Mouse (Mus musculus) heart, embryonic 16.5 days (tissue): ENCODE data around the gene Inhbe. TPM values are rescaled to one million over a fixed set of nuclear protein-coding genes. Genes with fewer than 3 reads are reported as not detected.

Experiments used
- ATAC-seq: fragments of 200-750 bp; cut with Nextera tagmentation; replicated peaks from 2 replicates; pipeline ENCODE4 v1.8.0; 2017; ENCODE audit warnings: moderate number of reproducible peaks; ENCODE audit not compliant: insufficient read depth, low FRiP score; ENCODE audit errors: extremely low read depth
- H3K27ac ChIP-seq: fragments of 300-500 bp; sonication (generic); 2 replicates; pipeline ENCODE4 v1.5.1; 2014; ENCODE audit warnings: mild to moderate bottlenecking, low read length, control low read depth, moderate library complexity
- H3K27me3 ChIP-seq: fragments of 300-500 bp; sonication (generic); 2 replicates; pipeline ENCODE4 v1.6.1; 2014; ENCODE audit warnings: low read length, mixed read lengths; ENCODE audit not compliant: control insufficient read depth, insufficient read depth
- H3K36me3 ChIP-seq: fragments of 300-500 bp; sonication (generic); 2 replicates; pipeline ENCODE4 v1.6.1; 2014; ENCODE audit not compliant: control insufficient read depth, insufficient read depth
- H3K4me1 ChIP-seq: fragments of 300-500 bp; sonication (generic); 2 replicates; pipeline ENCODE4 v1.6.1; 2014; ENCODE audit warnings: low read length, mixed read lengths; ENCODE audit not compliant: control insufficient read depth, insufficient read depth
- H3K4me2 ChIP-seq: fragments of 300-500 bp; sonication (generic); 2 replicates; pipeline ENCODE4 v1.6.1; 2014; ENCODE audit warnings: low read depth, mild to moderate bottlenecking, control low read depth, low read length
- H3K4me3 ChIP-seq: fragments of 300-500 bp; sonication (generic); 2 replicates; pipeline ENCODE4 v1.5.1; 2014; ENCODE audit warnings: mild to moderate bottlenecking, control low read depth, low read length
- H3K9ac ChIP-seq: fragments of 300-500 bp; sonication (generic); 2 replicates; pipeline ENCODE4 v1.6.1; 2014; ENCODE audit warnings: low read length, control low read depth
- H3K9me3 ChIP-seq: fragments of 300-500 bp; sonication (generic); replicated peaks from 2 replicates; pipeline ENCODE4 v1.6.1; 2016; ENCODE audit warnings: low read length; ENCODE audit not compliant: control insufficient read depth
- WGBS: fragments of 180-500 bp; shearing (Covaris S2); extraction: QIAGEN DNeasy Blood & Tissue Kit; methylation state at CpG from one replicate; pipeline ENCODE4 v1.1.7; 2014; 5-methylcytosine and 5-hydroxymethylcytosine counted together
- polyA plus RNA-seq: library from polyadenylated mRNA; unstranded; fragments of >200 nt; fragmentation: Nextera tagmentation; extraction: Ambion mirVana; gene quantifications from 2 replicates; pipeline ENCODE4 v1.2.1, GENCODE M21; 2015

The Inhbe gene
- polyA plus RNA-seq, 1 experiment from 2014 or later = not detected

DNA sequence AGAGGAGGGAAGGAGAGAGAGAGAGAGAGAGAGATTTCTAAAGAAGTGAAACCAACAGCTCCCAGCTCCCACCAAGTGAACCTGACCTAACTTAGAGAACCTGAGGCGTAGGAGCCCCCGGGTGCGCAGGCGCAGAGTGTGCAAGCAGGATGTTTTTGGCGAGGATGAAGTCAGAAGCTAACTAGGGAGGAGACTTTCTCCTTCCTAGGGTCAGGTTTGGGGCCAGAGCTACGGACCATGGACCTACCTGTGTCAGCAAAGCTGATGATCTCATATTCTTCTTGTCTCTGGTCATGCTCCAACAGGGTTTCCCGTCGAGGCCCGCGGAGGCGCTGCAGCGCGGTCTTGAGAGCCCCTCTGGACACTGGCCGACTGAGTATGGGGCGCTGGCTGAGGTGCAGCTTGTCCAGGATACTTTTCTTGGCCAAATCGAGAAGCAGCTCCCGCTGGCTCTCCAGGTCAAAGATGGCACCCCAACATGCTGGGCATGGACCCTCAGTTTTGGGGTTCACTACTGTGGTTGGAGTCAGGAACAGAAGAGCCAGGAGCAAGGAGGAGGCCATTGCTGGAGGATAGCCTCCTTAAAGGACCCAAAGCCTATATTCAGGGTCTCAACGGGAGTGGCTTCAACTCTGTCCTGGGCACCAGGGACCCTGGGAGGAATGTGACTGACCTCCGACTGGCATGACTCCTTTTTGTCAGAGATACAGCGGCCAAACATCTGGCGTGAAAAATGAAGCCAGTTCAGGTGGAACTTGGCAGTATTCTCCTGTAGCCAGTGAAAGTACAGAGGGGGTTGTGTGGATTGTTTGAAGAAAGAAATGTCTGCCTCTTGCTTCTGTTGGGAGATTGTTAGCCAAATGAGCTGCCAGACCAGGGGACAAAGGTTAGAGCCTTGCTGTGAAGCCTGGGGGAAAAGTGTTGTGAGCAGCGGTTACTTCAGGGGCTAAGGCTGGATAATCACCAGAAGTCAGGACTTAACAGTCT is 15.9 kb upstream of the Inhbe start, which contains the start of gene Inhbc:
TSS of gene Inhbc (minus strand) at position 598 of the 987 bp plus-strand sequence.
- WGBS = 68% methylated on average over 22 of the region's 22 CpGs
- Histone ChIP-seq H3K27me3 (no peaks in the 10 kb centered on the region), H3K9ac (no peak within 1 kb of the TSS), H3K36me3 (no peaks in the 10 kb centered on the region), H3K27ac (no peak within 1 kb of the TSS), H3K4me1 (no peaks in the 10 kb centered on the region), H3K4me3 (no peak within 1 kb of the TSS), H3K4me2 (no peak within 1 kb of the TSS), H3K9me3 (peaks cover 4% of the 10 kb centered on the region; the same call in 1 of the 2 replicates)
- no peak for ATAC-seq

- Histone ChIP-seq H3K36me3 (no peaks in the 10 kb centered on the region), H3K4me3 (no peak overlapping the region), H3K4me1 (no peaks in the 10 kb centered on the region), H3K4me2 (no peak overlapping the region), H3K27me3 (no peaks in the 10 kb centered on the region), H3K27ac (no peak overlapping the region), H3K9me3 (peaks cover 4% of the 10 kb centered on the region; the same call in 1 of the 2 replicates), H3K9ac (no peak overlapping the region)
- 79% methylated on average over 2 of the region's 2 CpGs for WGBS
- ATAC-seq = no peak
Observed at GRCm38 (mm10) chr10:127368273-127368672, 14.1 kb upstream of the Inhbe start.

- no peak overlapping the region for H3K27ac ChIP-seq
- H3K36me3 ChIP-seq = no peaks in the 10 kb centered on the region
- H3K4me1 ChIP-seq = no peaks in the 10 kb centered on the region
- no peak for ATAC-seq
- no peaks in the 10 kb centered on the region for H3K27me3 ChIP-seq
- H3K9ac ChIP-seq = no peak overlapping the region
- H3K4me3 ChIP-seq = no peak overlapping the region
- H3K4me2 ChIP-seq = no peak overlapping the region
- H3K9me3 ChIP-seq = no peaks in the 10 kb centered on the region
- 66% methylated on average over 5 of the region's 5 CpGs for WGBS
Observed at GRCm38 (mm10) chr10:127367116-127367515, 12.9 kb upstream of the Inhbe start.

GRCm38 (mm10) chr10:127360714-127361113 is 6.5 kb upstream of the Inhbe start:
- Histone ChIP-seq H3K4me3 (no peak overlapping the region), H3K4me1 (no peaks in the 10 kb centered on the region), H3K4me2 (no peak overlapping the region), H3K9me3 (no peaks in the 10 kb centered on the region), H3K9ac (no peak overlapping the region), H3K27ac (no peak overlapping the region), H3K36me3 (no peaks in the 10 kb centered on the region), H3K27me3 (no peaks in the 10 kb centered on the region)
- no peak for ATAC-seq
- WGBS = 72% methylated on average over 3 of the region's 3 CpGs

- 75% methylated on average over 10 of the region's 10 CpGs for WGBS
- no peak overlapping the region for H3K4me2 ChIP-seq
- H3K4me1 ChIP-seq = no peaks in the 10 kb centered on the region
- no peak overlapping the region for H3K9ac ChIP-seq
- no peak overlapping the region for H3K4me3 ChIP-seq
- H3K27ac ChIP-seq = no peak overlapping the region
- H3K36me3 ChIP-seq = no peaks in the 10 kb centered on the region
- no peaks in the 10 kb centered on the region for H3K9me3 ChIP-seq
- no peak for ATAC-seq
- 0 out of 2 replicates have a peak, but pooled peaks cover 5% of the 10 kb centered on the region for H3K27me3 ChIP-seq
Observed at GRCm38 (mm10) chr10:127355336-127355735, 1.1 kb upstream of the Inhbe start.

- ATAC-seq = no peak
- Histone ChIP-seq H3K4me1 (no peaks in the 10 kb centered on the region), H3K4me2 (no peak overlapping the region), H3K27ac (no peak overlapping the region), H3K27me3 (0 out of 2 replicates have a peak, but pooled peaks cover 5% of the 10 kb centered on the region), H3K9ac (no peak overlapping the region), H3K36me3 (no peaks in the 10 kb centered on the region), H3K4me3 (no peak overlapping the region), H3K9me3 (no peaks in the 10 kb centered on the region)
- 87% methylated on average over 11 of the region's 11 CpGs for WGBS
Observed at GRCm38 (mm10) chr10:127352766-127353165, 1.4 kb downstream of the Inhbe start.

GRCm38 (mm10) chr10:127352187-127352586 is 2.0 kb downstream of the Inhbe start:
- no peak overlapping the region for H3K4me3 ChIP-seq
- 0 out of 2 replicates have a peak, but pooled peaks cover 5% of the 10 kb centered on the region for H3K27me3 ChIP-seq
- ATAC-seq = no peak
- H3K4me2 ChIP-seq = no peak overlapping the region
- no peak overlapping the region for H3K27ac ChIP-seq
- H3K9me3 ChIP-seq = no peaks in the 10 kb centered on the region
- H3K36me3 ChIP-seq = no peaks in the 10 kb centered on the region
- 81% methylated on average over 9 of the region's 9 CpGs for WGBS
- no peak overlapping the region for H3K9ac ChIP-seq
- H3K4me1 ChIP-seq = no peaks in the 10 kb centered on the region

GRCm38 (mm10) chr10:127351719-127352118 is 2.5 kb downstream of the Inhbe start:
- Histone ChIP-seq H3K27ac (no peak overlapping the region), H3K9me3 (no peaks in the 10 kb centered on the region), H3K4me2 (no peak overlapping the region), H3K36me3 (no peaks in the 10 kb centered on the region), H3K4me3 (no peak overlapping the region), H3K9ac (no peak overlapping the region), H3K27me3 (0 out of 2 replicates have a peak, but pooled peaks cover 5% of the 10 kb centered on the region), H3K4me1 (no peaks in the 10 kb centered on the region)
- no peak for ATAC-seq
- 65% methylated on average over 8 of the region's 8 CpGs for WGBS

DNA sequence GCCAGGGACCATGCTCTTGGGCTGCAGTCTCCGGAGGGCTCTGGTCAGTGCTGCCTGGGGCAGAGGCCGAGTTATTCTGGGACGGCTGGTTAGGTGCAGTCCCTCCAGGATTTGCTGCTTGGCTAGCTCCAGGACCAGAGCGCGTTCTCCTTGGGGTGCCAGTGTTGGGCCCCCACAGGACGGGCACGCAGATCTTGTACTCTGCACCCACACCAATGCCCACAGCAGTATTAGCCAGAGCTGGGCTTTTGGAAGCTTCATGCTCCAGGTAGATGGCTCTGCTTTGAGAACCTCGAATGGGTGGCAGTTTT is 3.0 kb downstream of the Inhbe start:
- no peak for ATAC-seq
- 0 out of 2 replicates have a peak, but pooled peaks cover 5% of the 10 kb centered on the region for H3K27me3 ChIP-seq
- H3K4me2 ChIP-seq = no peak overlapping the region
- no peaks in the 10 kb centered on the region for H3K36me3 ChIP-seq
- H3K4me3 ChIP-seq = no peak overlapping the region
- H3K9ac ChIP-seq = no peak overlapping the region
- H3K4me1 ChIP-seq = no peaks in the 10 kb centered on the region
- WGBS = 83% methylated on average over 8 of the region's 8 CpGs
- H3K9me3 ChIP-seq = no peaks in the 10 kb centered on the region
- no peak overlapping the region for H3K27ac ChIP-seq
